Mouse (Mus musculus): Measurements from ENCODE around the gene Mboat1. TPM values are rescaled to one million over a fixed set of nuclear protein-coding genes. Genes with fewer than 3 reads are reported as not detected.
A peak's percentile ranks its signal among the peaks of the same experiment; 100 is the strongest.

Gene Mboat1
- polyA plus RNA-seq (2015; fragmentation: Nextera tagmentation; extraction: Ambion mirVana): 2.2 and 5.3 TPM in 2 replicates

GRCm38 (mm10) chr13:30136243-30136922, at the start of gene Mboat1:
Gene Mboat1 (plus strand): TSS chr13:30136489.
- Histone ChIP-seq H3K27me3 (no peaks in the 10 kb centered on the region), H3K9ac (peak within 1 kb of the TSS; percentile 70), H3K9me3 (replicated peaks) (no peaks in the 10 kb centered on the region), H3K4me1 (replicated peaks) (no peaks in the 10 kb centered on the region; the same call in 1 of the 2 replicates), H3K4me2 (peak within 1 kb of the TSS; percentile 95), H3K36me3 (no peaks in the 10 kb centered on the region), H3K4me3 (peak within 1 kb of the TSS; percentile 74), H3K27ac (no peak within 1 kb of the TSS)
- WGBS: 1% methylated on average over 48 of the region's 55 CpGs
- peak; percentile 87 for ATAC-seq (replicated peaks; ENCODE audit: insufficient number of reproducible peaks, insufficient read depth, low FRiP score, low read depth)

GRCm38 (mm10) chr13:30093086-30093485, 43.2 kb upstream of the Mboat1 start:
- H3K9ac ChIP-seq: no peak overlapping the region
- H3K4me3 ChIP-seq: no peak overlapping the region
- 49% methylated on average over 2 of the region's 2 CpGs for WGBS
- H3K36me3 ChIP-seq: no peaks in the 10 kb centered on the region
- H3K4me1 ChIP-seq (replicated peaks): no peaks in the 10 kb centered on the region; the same call in 1 of the 2 replicates
- H3K27ac ChIP-seq: no peak overlapping the region
- ATAC-seq (replicated peaks; ENCODE audit: insufficient number of reproducible peaks, insufficient read depth, low FRiP score, low read depth): no peak
- no peaks in the 10 kb centered on the region for H3K27me3 ChIP-seq
- H3K9me3 ChIP-seq (replicated peaks): no peaks in the 10 kb centered on the region
- H3K4me2 ChIP-seq: no peak overlapping the region

- H3K9ac ChIP-seq: no peak overlapping the region
- H3K4me2 ChIP-seq: no peak overlapping the region
- no peaks in the 10 kb centered on the region for H3K36me3 ChIP-seq
- H3K4me1 ChIP-seq (replicated peaks): no peaks in the 10 kb centered on the region; the same call in 1 of the 2 replicates
- no peak for ATAC-seq (replicated peaks; ENCODE audit: insufficient number of reproducible peaks, insufficient read depth, low FRiP score, low read depth)
- H3K9me3 ChIP-seq (replicated peaks): no peaks in the 10 kb centered on the region
- H3K4me3 ChIP-seq: no peak overlapping the region
- no peak overlapping the region for H3K27ac ChIP-seq
- no peaks in the 10 kb centered on the region for H3K27me3 ChIP-seq
- WGBS: 55% methylated on average over 4 of the region's 4 CpGs
Observed at GRCm38 (mm10) chr13:30095851-30096250, 40.4 kb upstream of the Mboat1 start.

DNA sequence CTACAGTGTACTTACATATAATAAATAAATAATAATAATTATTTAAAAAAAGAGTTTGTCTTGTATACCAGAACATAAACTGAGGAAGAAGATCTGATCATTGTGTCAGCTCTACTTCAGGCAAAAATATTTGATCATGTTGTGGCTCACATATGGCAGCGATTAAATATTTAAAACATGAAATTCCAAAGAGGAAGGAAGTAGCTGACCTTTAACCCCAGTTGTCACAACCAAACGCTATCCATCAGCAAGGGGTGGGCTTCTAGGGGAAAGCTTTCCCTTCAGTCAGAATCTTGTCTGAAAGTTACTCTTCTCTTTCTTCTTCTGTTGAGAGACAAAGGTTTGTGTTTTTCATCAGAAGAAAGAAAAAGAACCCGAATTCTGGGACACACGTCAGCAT, 39.8 kb upstream of the Mboat1 start:
- Histone ChIP-seq H3K36me3 (no peaks in the 10 kb centered on the region), H3K27ac (no peak overlapping the region), H3K27me3 (no peaks in the 10 kb centered on the region), H3K4me1 (replicated peaks) (no peaks in the 10 kb centered on the region; the same call in 1 of the 2 replicates), H3K9ac (no peak overlapping the region), H3K4me3 (no peak overlapping the region), H3K4me2 (no peak overlapping the region), H3K9me3 (replicated peaks) (no peaks in the 10 kb centered on the region)
- no peak for ATAC-seq (replicated peaks; ENCODE audit: insufficient number of reproducible peaks, insufficient read depth, low FRiP score, low read depth)
- WGBS: 42% methylated on average over 4 of the region's 4 CpGs

DNA sequence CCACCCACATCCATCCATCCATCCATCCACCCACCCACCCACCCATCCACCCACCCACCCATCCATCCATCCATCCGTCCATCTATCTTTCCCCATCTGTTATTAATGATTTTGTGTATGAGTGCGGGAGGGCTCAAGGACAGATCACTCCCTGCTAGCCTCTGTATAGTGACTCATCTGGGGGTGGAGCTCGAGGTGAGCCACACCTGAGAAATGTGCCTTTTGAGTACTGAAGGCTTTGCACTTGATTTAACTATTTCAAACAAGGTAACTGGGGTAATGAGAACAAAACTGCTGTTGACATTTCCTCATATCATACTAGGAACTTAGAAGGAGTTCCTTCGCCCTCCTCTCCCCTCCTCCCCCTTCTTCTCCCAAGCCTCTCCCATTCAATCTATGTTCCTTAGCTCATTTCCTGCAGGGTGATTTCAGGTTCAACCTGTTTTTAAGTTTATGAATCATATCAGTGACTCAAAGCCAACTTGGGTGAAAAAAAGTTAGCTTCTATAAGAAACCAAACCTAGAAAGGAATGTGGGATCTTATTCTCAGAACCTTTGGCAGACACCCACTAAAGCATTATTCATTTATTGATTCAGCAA, 27.2 kb upstream of the Mboat1 start:
- Histone ChIP-seq H3K9ac (no peak overlapping the region), H3K4me1 (replicated peaks) (no peaks in the 10 kb centered on the region), H3K4me3 (no peak overlapping the region), H3K27ac (no peak overlapping the region), H3K9me3 (replicated peaks) (no peaks in the 10 kb centered on the region), H3K4me2 (no peak overlapping the region), H3K27me3 (no peaks in the 10 kb centered on the region), H3K36me3 (no peaks in the 10 kb centered on the region)
- WGBS: 65% methylated on average over 4 of the region's 4 CpGs
- no peak for ATAC-seq (replicated peaks; ENCODE audit: insufficient number of reproducible peaks, insufficient read depth, low FRiP score, low read depth)

DNA sequence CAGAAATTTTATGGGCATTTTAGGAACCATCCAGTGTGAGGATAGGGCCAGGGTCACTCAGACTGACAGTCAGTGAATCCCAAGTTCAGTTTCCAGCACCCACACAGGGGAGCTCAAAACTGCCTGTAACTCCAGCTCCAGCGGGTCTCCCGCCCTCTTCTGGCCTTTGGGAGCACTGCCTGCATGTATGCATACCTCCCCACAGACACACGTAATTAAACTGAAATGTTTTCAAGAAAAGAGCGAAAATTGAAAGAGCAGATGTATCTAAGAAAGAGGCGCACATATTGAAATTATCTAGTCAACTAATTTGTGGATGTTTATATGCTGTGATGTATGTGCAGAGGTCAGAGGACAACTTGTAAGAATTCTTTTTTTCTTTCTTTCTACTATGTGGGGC, 20.5 kb upstream of the Mboat1 start:
- 81% methylated on average over 5 of the region's 5 CpGs for WGBS
- Histone ChIP-seq H3K4me2 (no peak overlapping the region), H3K4me1 (replicated peaks) (no peaks in the 10 kb centered on the region), H3K9ac (no peak overlapping the region), H3K27me3 (no peaks in the 10 kb centered on the region), H3K9me3 (replicated peaks) (no peaks in the 10 kb centered on the region), H3K4me3 (no peak overlapping the region), H3K36me3 (no peaks in the 10 kb centered on the region), H3K27ac (no peak overlapping the region)
- no peak for ATAC-seq (replicated peaks; ENCODE audit: insufficient number of reproducible peaks, insufficient read depth, low FRiP score, low read depth)

GRCm38 (mm10) chr13:30136923-30137629, 787 bp downstream of the Mboat1 start:
- H3K9me3 ChIP-seq (replicated peaks): no peaks in the 10 kb centered on the region
- H3K4me1 ChIP-seq (replicated peaks): no peaks in the 10 kb centered on the region; the same call in 1 of the 2 replicates
- H3K27me3 ChIP-seq: no peaks in the 10 kb centered on the region
- no peaks in the 10 kb centered on the region for H3K36me3 ChIP-seq
- WGBS: 38% methylated on average over 13 of the region's 13 CpGs
- ATAC-seq (replicated peaks; ENCODE audit: insufficient number of reproducible peaks, insufficient read depth, low FRiP score, low read depth): no peak
- peak overlapping the region; percentile 74 for H3K4me3 ChIP-seq
- peak overlapping the region; percentile 70; the same call in 1 of the 2 replicates for H3K9ac ChIP-seq
- peak overlapping the region; percentile 95 for H3K4me2 ChIP-seq
- no peak overlapping the region for H3K27ac ChIP-seq

DNA sequence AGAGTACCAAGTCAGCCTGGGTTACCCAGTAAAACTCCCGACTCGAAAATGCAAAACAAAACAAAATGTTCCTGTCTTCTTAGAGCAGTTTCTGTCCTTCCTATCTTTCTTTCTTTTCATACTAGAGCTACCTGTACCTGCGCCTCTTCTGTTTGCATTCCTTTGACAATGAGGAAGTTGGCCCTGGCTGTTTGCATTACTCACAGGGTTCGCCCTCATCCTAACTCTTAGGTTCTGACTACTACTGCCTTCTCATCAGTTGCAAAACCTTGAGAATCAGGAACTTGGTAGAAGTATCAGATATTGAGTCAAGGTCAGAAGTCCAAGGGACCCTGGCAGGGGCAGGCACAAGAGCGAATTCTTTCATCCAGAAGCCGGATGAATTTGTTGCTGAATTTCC, 1.7 kb downstream of the Mboat1 start:
- no peak overlapping the region for H3K27ac ChIP-seq
- WGBS: 78% methylated on average over 6 of the region's 6 CpGs

DNA sequence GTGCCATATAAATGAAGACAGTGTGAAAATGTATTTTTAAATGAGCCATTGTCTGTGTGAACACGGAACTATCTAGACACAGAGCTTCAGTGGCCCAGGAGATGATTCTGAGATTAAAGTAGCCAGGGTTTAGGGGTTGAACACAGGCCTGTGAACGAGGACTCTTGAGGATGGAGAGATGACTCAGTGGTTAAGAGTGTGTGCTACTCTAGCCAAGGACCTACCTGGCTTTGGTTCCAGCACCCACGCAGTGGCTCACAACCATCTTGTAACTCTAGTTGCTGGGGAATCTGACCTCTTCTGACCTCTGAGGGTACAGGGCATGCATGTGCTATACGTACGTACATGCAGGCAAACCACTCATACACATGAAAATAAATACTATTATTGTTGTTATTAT, 3.9 kb downstream of the Mboat1 start:
- Histone ChIP-seq H3K4me2 (no peak overlapping the region), H3K4me3 (no peak overlapping the region), H3K9ac (no peak overlapping the region), H3K36me3 (no peaks in the 10 kb centered on the region), H3K9me3 (replicated peaks) (no peaks in the 10 kb centered on the region), H3K27ac (no peak overlapping the region), H3K27me3 (no peaks in the 10 kb centered on the region), H3K4me1 (replicated peaks) (no peaks in the 10 kb centered on the region; the same call in 1 of the 2 replicates)
- WGBS: 80% methylated on average over 5 of the region's 5 CpGs
- no peak for ATAC-seq (replicated peaks; ENCODE audit: insufficient number of reproducible peaks, insufficient read depth, low FRiP score, low read depth)

More for the DNA sequence above, 1.7 kb downstream of the Mboat1 start:
- no peaks in the 10 kb centered on the region; the same call in 1 of the 2 replicates for H3K4me1 ChIP-seq (replicated peaks)
- no peaks in the 10 kb centered on the region for H3K36me3 ChIP-seq
- ATAC-seq (replicated peaks; ENCODE audit: insufficient number of reproducible peaks, insufficient read depth, low FRiP score, low read depth): no peak
- no peaks in the 10 kb centered on the region for H3K27me3 ChIP-seq
- H3K4me3 ChIP-seq: no peak overlapping the region
- no peak overlapping the region for H3K9ac ChIP-seq
- H3K9me3 ChIP-seq (replicated peaks): no peaks in the 10 kb centered on the region
- H3K4me2 ChIP-seq: no peak overlapping the region

DNA sequence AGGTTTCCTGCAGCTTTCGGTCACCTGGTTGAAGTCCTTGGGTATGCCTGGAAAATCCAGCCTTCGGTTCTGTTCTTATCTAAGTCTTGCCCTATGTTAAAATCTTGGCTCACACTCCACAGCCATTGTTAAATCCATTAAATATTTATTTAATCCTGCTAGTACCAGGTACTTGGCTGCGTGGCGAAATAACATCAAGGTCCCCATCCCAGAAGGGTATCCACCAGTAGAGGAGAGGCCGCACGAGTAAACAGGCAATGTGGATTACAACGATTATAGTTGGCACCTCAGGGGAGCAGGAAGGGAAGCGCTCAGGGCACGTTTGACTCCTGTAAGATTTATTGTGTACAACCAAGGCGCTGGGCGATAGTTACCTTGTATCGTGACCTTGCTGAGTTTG, 4.4 kb downstream of the Mboat1 start:
- no peak for ATAC-seq (replicated peaks; ENCODE audit: insufficient number of reproducible peaks, insufficient read depth, low FRiP score, low read depth)
- no peaks in the 10 kb centered on the region for H3K27me3 ChIP-seq
- H3K27ac ChIP-seq: no peak overlapping the region
- no peak overlapping the region for H3K4me3 ChIP-seq
- H3K4me1 ChIP-seq (replicated peaks): no peaks in the 10 kb centered on the region; the same call in 1 of the 2 replicates
- 87% methylated on average over 12 of the region's 12 CpGs for WGBS
- no peak overlapping the region for H3K9ac ChIP-seq
- no peaks in the 10 kb centered on the region for H3K9me3 ChIP-seq (replicated peaks)
- H3K36me3 ChIP-seq: no peaks in the 10 kb centered on the region
- no peak overlapping the region for H3K4me2 ChIP-seq

- no peaks in the 10 kb centered on the region; the same call in 1 of the 2 replicates for H3K4me1 ChIP-seq (replicated peaks)
- H3K4me2 ChIP-seq: no peak overlapping the region
- H3K9me3 ChIP-seq (replicated peaks): no peaks in the 10 kb centered on the region
- WGBS: 86% methylated on average over 5 of the region's 5 CpGs
- no peaks in the 10 kb centered on the region for H3K36me3 ChIP-seq
- H3K9ac ChIP-seq: no peak overlapping the region
- H3K27me3 ChIP-seq: no peaks in the 10 kb centered on the region
- H3K4me3 ChIP-seq: no peak overlapping the region
- no peak for ATAC-seq (replicated peaks; ENCODE audit: insufficient number of reproducible peaks, insufficient read depth, low FRiP score, low read depth)
- no peak overlapping the region for H3K27ac ChIP-seq
Observed at GRCm38 (mm10) chr13:30141996-30142395, 5.7 kb downstream of the Mboat1 start.
